Mouse (Mus musculus) embryonic facial prominence, embryonic 13.5 days (tissue): ENCODE results near the gene Wfdc9. TPM values are rescaled to one million over a fixed set of nuclear protein-coding genes. Genes with fewer than 3 reads are reported as not detected.

Experiments
- ATAC-seq: fragments of 200-750 bp; cut with Nextera tagmentation; 2 replicates; pipeline ENCODE4 v1.8.0; 2017; ENCODE audit warnings: low read depth; ENCODE audit not compliant: insufficient number of reproducible peaks, insufficient read depth, low FRiP score, low TSS enrichment
- H3K27ac ChIP-seq: fragments of 300-500 bp; sonication (generic); 2 replicates; pipeline ENCODE4 v1.5.1; 2015; ENCODE audit warnings: moderate library complexity, mild to moderate bottlenecking, inconsistent platforms
- H3K27me3 ChIP-seq: fragments of 300-500 bp; sonication (generic); 2 replicates; pipeline ENCODE4 v1.6.1; 2015; ENCODE audit warnings: mild to moderate bottlenecking, inconsistent platforms
- H3K36me3 ChIP-seq: fragments of 300-500 bp; sonication (generic); 2 replicates; pipeline ENCODE4 v1.6.1; 2015; ENCODE audit warnings: mild to moderate bottlenecking, inconsistent platforms
- H3K4me1 ChIP-seq: fragments of 300-500 bp; sonication (generic); 2 replicates; pipeline ENCODE4 v1.6.1; 2015; ENCODE audit warnings: inconsistent platforms
- H3K4me2 ChIP-seq: fragments of 300-500 bp; sonication (generic); 2 replicates; pipeline ENCODE4 v1.6.1; 2015; ENCODE audit warnings: moderate library complexity, mild to moderate bottlenecking, inconsistent platforms
- H3K4me3 ChIP-seq: fragments of 300-500 bp; sonication (generic); 2 replicates; pipeline ENCODE4 v1.5.1; 2015; ENCODE audit warnings: mild to moderate bottlenecking, inconsistent platforms
- H3K9ac ChIP-seq: fragments of 300-500 bp; sonication (generic); 2 replicates; pipeline ENCODE4 v1.6.1; 2015; ENCODE audit warnings: mild to moderate bottlenecking, inconsistent platforms
- H3K9me3 ChIP-seq: fragments of 300-500 bp; sonication (generic); 2 replicates; pipeline ENCODE4 v1.6.1; 2016; ENCODE audit warnings: inconsistent platforms
- WGBS: fragments of 180-500 bp; shearing (Covaris S2); methylation state at CpG from one replicate; pipeline ENCODE4 v1.1.7; 2015; ENCODE audit warnings: mixed read lengths; 5-methylcytosine and 5-hydroxymethylcytosine counted together
- polyA plus RNA-seq: library from polyadenylated mRNA; unstranded; fragments of >200 nt; fragmentation: Nextera tagmentation; extraction: Ambion mirVana; gene quantifications from 2 replicates; pipeline ENCODE4 v1.2.1, GENCODE M21; 2015

Gene Wfdc9
- polyA plus RNA-seq, 1 experiment from 2014 or later = not detected

GRCm38 (mm10) chr2:164676103-164676502 is 19.7 kb upstream of the Wfdc9 start:
- H3K4me1 ChIP-seq = 0 out of 2 replicates have a peak, but pooled peaks cover 8% of the 10 kb centered on the region
- no peak overlapping the region for H3K4me2 ChIP-seq
- H3K36me3 ChIP-seq = no peaks in the 10 kb centered on the region
- H3K27me3 ChIP-seq = no peaks in the 10 kb centered on the region
- H3K9me3 ChIP-seq = no peaks in the 10 kb centered on the region
- 78% methylated on average over 7 of the region's 7 CpGs for WGBS
- no peak overlapping the region for H3K4me3 ChIP-seq
- no peak for ATAC-seq
- no peak overlapping the region for H3K27ac ChIP-seq
- no peak overlapping the region for H3K9ac ChIP-seq

DNA sequence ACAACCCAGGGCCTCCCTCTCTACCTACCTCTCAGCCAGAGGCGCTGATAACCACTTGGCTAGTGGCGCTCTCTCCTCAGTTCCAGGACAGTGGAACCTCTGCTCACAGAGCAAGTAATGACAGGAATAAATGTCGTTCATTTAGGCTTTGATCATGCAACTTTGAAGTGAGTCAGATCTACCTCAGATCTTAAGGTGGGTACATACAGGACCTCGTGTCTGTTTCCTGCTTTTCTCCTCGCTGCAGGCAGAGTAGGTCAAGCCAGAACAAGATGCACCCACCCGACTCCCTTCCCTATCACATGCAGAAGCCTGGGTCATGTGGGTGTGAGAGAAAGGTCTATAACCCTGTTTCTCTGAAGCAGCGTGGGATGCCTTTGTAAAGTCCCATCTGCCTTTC is 17.6 kb upstream of the Wfdc9 start, which contains the start of gene Wfdc11:
Gene Wfdc11, minus strand, starts transcription at position 101 of the 400 bp plus-strand sequence.
- Histone ChIP-seq H3K9me3 (no peaks in the 10 kb centered on the region), H3K4me1 (0 out of 2 replicates have a peak, but pooled peaks cover 3% of the 10 kb centered on the region), H3K4me2 (no peak within 1 kb of the TSS), H3K27ac (no peak within 1 kb of the TSS), H3K36me3 (no peaks in the 10 kb centered on the region), H3K9ac (no peak within 1 kb of the TSS), H3K27me3 (no peaks in the 10 kb centered on the region), H3K4me3 (no peak within 1 kb of the TSS)
- WGBS = 72% methylated on average over 7 of the region's 7 CpGs
- ATAC-seq = no peak

- H3K27ac ChIP-seq = no peak overlapping the region
- no peaks in the 10 kb centered on the region for H3K27me3 ChIP-seq
- no peak overlapping the region for H3K4me3 ChIP-seq
- H3K4me2 ChIP-seq = no peak overlapping the region
- no peaks in the 10 kb centered on the region for H3K9me3 ChIP-seq
- H3K4me1 ChIP-seq = no peaks in the 10 kb centered on the region
- no peak for ATAC-seq
- WGBS = 13% methylated on average over 1 of the region's 1 CpGs
- no peak overlapping the region for H3K9ac ChIP-seq
- H3K36me3 ChIP-seq = no peaks in the 10 kb centered on the region
These were observed 14.6 kb upstream of the Wfdc9 start for GRCm38 (mm10) chr2:164670938-164671337.

GRCm38 (mm10) chr2:164670261-164670660 is 13.9 kb upstream of the Wfdc9 start:
- Histone ChIP-seq H3K9ac (no peak overlapping the region), H3K4me3 (no peak overlapping the region), H3K4me2 (no peak overlapping the region), H3K36me3 (no peaks in the 10 kb centered on the region), H3K27ac (no peak overlapping the region), H3K27me3 (no peaks in the 10 kb centered on the region), H3K4me1 (no peaks in the 10 kb centered on the region), H3K9me3 (no peaks in the 10 kb centered on the region)
- no peak for ATAC-seq
- 82% methylated on average over 5 of the region's 5 CpGs for WGBS

- Histone ChIP-seq H3K27me3 (no peaks in the 10 kb centered on the region), H3K9me3 (no peaks in the 10 kb centered on the region), H3K4me2 (no peak overlapping the region), H3K4me1 (no peaks in the 10 kb centered on the region), H3K4me3 (no peak overlapping the region), H3K27ac (no peak overlapping the region), H3K9ac (no peak overlapping the region), H3K36me3 (no peaks in the 10 kb centered on the region)
- WGBS = 83% methylated on average over 7 of the region's 7 CpGs
- ATAC-seq = no peak
These were observed 8.5 kb upstream of the Wfdc9 start for GRCm38 (mm10) chr2:164664851-164665250.

GRCm38 (mm10) chr2:164655858-164656257 is 525 bp downstream of the Wfdc9 start, which contains the start of gene Wfdc10:
Gene Wfdc10 (plus strand): TSS chr2:164656046.
- H3K27me3 ChIP-seq = peaks cover 7% of the 10 kb centered on the region
- H3K4me2 ChIP-seq = no peak within 1 kb of the TSS
- H3K9me3 ChIP-seq = no peaks in the 10 kb centered on the region
- WGBS = 11% methylated on average over 11 of the region's 11 CpGs
- no peak within 1 kb of the TSS for H3K9ac ChIP-seq
- no peaks in the 10 kb centered on the region for H3K36me3 ChIP-seq
- no peak within 1 kb of the TSS for H3K27ac ChIP-seq
- no peak within 1 kb of the TSS for H3K4me3 ChIP-seq
- ATAC-seq = no peak
- no peaks in the 10 kb centered on the region; the same call in 1 of the 2 replicates for H3K4me1 ChIP-seq

DNA sequence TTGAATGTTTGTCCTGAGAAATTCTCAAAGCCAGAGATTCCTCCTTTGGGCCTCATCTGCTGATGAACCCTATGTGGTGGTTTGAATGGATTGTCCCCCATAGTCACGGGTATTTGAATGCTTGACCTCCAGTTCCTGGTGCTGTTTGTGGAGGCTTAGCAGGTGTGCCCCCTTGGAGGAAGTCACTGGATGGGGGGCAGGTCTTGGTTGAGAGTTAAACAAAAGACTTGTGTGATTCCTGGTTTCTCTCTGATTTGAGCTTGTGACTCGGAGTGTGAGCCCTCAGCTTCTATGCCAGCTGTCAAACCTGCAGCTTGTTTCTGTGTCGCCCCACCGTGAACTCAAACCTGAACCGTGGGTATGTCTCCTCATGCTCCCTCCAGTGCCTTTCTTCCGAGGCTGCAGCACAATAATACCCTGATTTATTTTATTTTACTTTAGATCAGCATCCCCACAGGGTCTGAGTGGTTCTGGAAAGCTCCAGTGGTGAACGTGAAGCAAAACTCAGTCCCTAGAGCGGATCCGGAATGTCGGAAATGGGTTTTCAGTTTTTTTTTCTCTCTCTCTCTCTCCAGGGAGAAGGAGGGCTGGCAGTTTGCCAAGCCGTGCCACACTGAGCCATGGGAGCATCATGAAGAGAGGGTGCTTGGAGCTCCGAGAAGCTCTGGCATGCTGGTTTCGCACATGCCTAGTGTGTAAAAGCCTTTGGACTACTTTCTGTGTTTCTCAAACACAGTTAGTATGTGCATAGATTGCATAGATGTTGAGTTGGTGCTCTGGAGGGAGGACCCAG is 14.3 kb downstream of the Wfdc9 start:
- H3K4me1 ChIP-seq = no peaks in the 10 kb centered on the region
- no peak overlapping the region for H3K4me3 ChIP-seq
- H3K27me3 ChIP-seq = no peaks in the 10 kb centered on the region
- no peak overlapping the region for H3K4me2 ChIP-seq
- no peaks in the 10 kb centered on the region for H3K9me3 ChIP-seq
- H3K9ac ChIP-seq = no peak overlapping the region
- H3K27ac ChIP-seq = no peak overlapping the region
- WGBS = 78% methylated on average over 13 of the region's 13 CpGs
- no peaks in the 10 kb centered on the region for H3K36me3 ChIP-seq
- no peak for ATAC-seq

DNA sequence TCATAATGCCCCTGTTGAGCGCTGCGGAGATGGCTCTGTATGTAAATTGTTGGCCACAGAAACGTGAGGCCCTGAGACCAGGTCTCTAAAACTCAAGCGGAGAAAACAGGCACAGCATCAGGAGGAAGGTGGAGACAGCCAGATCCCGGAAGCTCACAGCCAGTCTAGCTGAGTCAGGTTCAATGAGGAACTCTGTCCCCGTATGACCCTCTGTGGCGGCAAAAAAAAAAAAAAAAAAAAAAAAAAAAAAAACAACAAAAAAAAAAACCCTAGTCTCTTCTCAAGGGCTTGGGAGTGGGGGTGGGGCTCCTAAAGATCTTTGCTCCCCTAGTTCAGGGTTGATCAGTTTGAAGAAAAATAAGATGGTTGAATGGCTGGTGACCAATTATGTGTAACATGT is 15.3 kb downstream of the Wfdc9 start:
- no peak for ATAC-seq
- Histone ChIP-seq H3K9ac (no peak overlapping the region), H3K4me3 (no peak overlapping the region), H3K27ac (no peak overlapping the region), H3K36me3 (no peaks in the 10 kb centered on the region), H3K9me3 (no peaks in the 10 kb centered on the region), H3K4me2 (no peak overlapping the region), H3K4me1 (no peaks in the 10 kb centered on the region), H3K27me3 (no peaks in the 10 kb centered on the region)
- WGBS = 71% methylated on average over 7 of the region's 7 CpGs

DNA sequence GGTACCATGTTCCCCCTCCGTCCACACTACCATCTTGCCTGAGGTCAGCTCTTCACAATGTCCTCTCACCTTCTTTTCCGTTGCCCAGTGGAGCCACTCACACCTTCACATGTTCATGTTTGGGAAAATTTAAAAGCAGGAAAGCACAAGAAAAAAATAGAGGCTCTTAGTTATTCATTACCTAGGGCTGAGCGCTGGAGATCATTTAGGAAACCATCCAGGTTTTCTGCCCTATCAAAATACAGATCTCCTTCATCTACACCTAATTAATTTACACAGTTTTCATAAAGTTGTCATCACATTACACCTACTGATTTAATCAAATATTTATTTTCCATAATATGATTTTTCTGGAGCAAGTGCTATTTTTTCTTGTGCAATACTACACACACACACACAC is 17.7 kb downstream of the Wfdc9 start, which contains the start of gene Wfdc16:
Gene Wfdc16, minus strand, starts transcription at position 101 of the 400 bp plus-strand sequence.
- no peak within 1 kb of the TSS for H3K27ac ChIP-seq
- H3K9ac ChIP-seq = no peak within 1 kb of the TSS
- WGBS = 83% methylated on average over 3 of the region's 3 CpGs

GRCm38 (mm10) chr2:164635266-164635665 is 21.1 kb downstream of the Wfdc9 start:
- Histone ChIP-seq H3K36me3 (no peaks in the 10 kb centered on the region), H3K9ac (no peak overlapping the region), H3K27ac (no peak overlapping the region), H3K9me3 (no peaks in the 10 kb centered on the region), H3K27me3 (no peaks in the 10 kb centered on the region), H3K4me3 (no peak overlapping the region), H3K4me1 (no peaks in the 10 kb centered on the region), H3K4me2 (no peak overlapping the region)
- ATAC-seq = no peak
- WGBS = 77% methylated on average over 9 of the region's 9 CpGs

More for the DNA sequence above, 17.7 kb downstream of the Wfdc9 start, which contains the start of gene Wfdc16:
- no peaks in the 10 kb centered on the region for H3K36me3 ChIP-seq
- H3K4me2 ChIP-seq = no peak within 1 kb of the TSS
- H3K9me3 ChIP-seq = no peaks in the 10 kb centered on the region
- H3K4me1 ChIP-seq = no peaks in the 10 kb centered on the region
- no peak within 1 kb of the TSS for H3K4me3 ChIP-seq
- no peaks in the 10 kb centered on the region for H3K27me3 ChIP-seq
- ATAC-seq = no peak

DNA sequence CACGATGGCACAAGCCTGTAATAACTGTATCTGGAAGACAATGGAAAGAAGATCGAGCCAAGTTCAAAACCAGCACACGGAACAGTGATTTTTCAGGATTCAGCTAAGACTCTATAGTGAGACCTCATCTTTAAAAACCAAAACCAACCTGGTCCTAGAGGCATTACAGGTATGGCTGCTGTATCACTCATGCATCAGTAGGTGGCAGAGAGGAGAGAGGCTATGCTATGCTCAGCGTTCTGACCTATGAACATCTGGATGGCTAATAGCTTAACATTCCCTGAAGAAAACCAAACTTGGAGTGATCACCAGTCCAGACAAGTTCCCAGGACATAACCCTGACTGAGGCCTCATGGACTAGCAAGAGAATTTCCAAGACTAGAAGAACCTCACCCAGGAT is 34.6 kb downstream of the Wfdc9 start:
- Histone ChIP-seq H3K27ac (no peak overlapping the region), H3K4me3 (no peak overlapping the region), H3K4me2 (no peak overlapping the region), H3K9ac (no peak overlapping the region), H3K4me1 (no peaks in the 10 kb centered on the region), H3K9me3 (no peaks in the 10 kb centered on the region), H3K27me3 (no peaks in the 10 kb centered on the region), H3K36me3 (no peaks in the 10 kb centered on the region)
- no peak for ATAC-seq
- WGBS = 87% methylated on average over 4 of the region's 4 CpGs

GRCm38 (mm10) chr2:164619050-164619449 is 37.3 kb downstream of the Wfdc9 start:
- no peak overlapping the region for H3K27ac ChIP-seq
- H3K9ac ChIP-seq = no peak overlapping the region
- no peak overlapping the region for H3K4me2 ChIP-seq
- no peaks in the 10 kb centered on the region for H3K27me3 ChIP-seq
- H3K36me3 ChIP-seq = no peaks in the 10 kb centered on the region
- H3K9me3 ChIP-seq = no peaks in the 10 kb centered on the region
- H3K4me1 ChIP-seq = no peaks in the 10 kb centered on the region
- no peak overlapping the region for H3K4me3 ChIP-seq
- ATAC-seq = no peak
- WGBS = 70% methylated on average over 5 of the region's 5 CpGs
